Mouse (Mus musculus) liver, embryonic 11.5 days (tissue): ENCODE measurements around the gene Lypd6b. TPM values are rescaled to one million over a fixed set of nuclear protein-coding genes. Genes with fewer than 3 reads are reported as not detected.

Experiments used
- ATAC-seq: fragments of 200-750 bp; cut with Nextera tagmentation; replicated peaks from 2 replicates; pipeline ENCODE4 v1.8.0; 2017; ENCODE audit warnings: moderate number of reproducible peaks, mild to moderate bottlenecking, moderate TSS enrichment, moderate library complexity; ENCODE audit not compliant: low FRiP score
- DNase-seq: peaks from one replicate; pipeline ENCODE4 v3.0.0-alpha.2; 2017; ENCODE audit warnings: low spot score
- H3K27ac ChIP-seq: fragments of 300-500 bp; sonication (generic); 2 replicates; pipeline ENCODE4 v1.5.1; 2014; ENCODE audit warnings: mild to moderate bottlenecking, low read depth, low read length, control low read depth
- H3K27me3 ChIP-seq: fragments of 300-500 bp; sonication (generic); replicated peaks from 2 replicates; pipeline ENCODE4 v1.6.1; 2014; ENCODE audit warnings: low read length, mixed read lengths; ENCODE audit not compliant: control insufficient read depth, insufficient read depth
- H3K36me3 ChIP-seq: fragments of 300-500 bp; sonication (generic); 2 replicates; pipeline ENCODE4 v1.6.1; 2014; ENCODE audit warnings: mild to moderate bottlenecking, low read length, moderate library complexity, mixed read lengths; ENCODE audit not compliant: control insufficient read depth, insufficient read depth
- H3K4me1 ChIP-seq: fragments of 300-500 bp; sonication (generic); replicated peaks from 2 replicates; pipeline ENCODE4 v1.6.1; 2014; ENCODE audit warnings: low read length, mixed read lengths; ENCODE audit not compliant: control insufficient read depth, insufficient read depth
- H3K4me2 ChIP-seq: fragments of 300-500 bp; sonication (generic); 2 replicates; pipeline ENCODE4 v1.6.1; 2014; ENCODE audit warnings: mild to moderate bottlenecking, control low read depth, moderate library complexity
- H3K4me3 ChIP-seq: fragments of 300-500 bp; sonication (generic); 2 replicates; pipeline ENCODE4 v1.5.1; 2014; ENCODE audit warnings: low read depth, low read length, control low read depth
- H3K9ac ChIP-seq: fragments of 300-500 bp; sonication (generic); 2 replicates; pipeline ENCODE4 v1.6.1; 2014; ENCODE audit warnings: low read depth, low read length, control low read depth
- H3K9me3 ChIP-seq: fragments of 300-500 bp; sonication (generic); 2 replicates; pipeline ENCODE4 v1.6.1; 2016; ENCODE audit warnings: low read length, inconsistent platforms, mixed read lengths; ENCODE audit not compliant: control insufficient read depth
- WGBS: fragments of 180-500 bp; shearing (Covaris S2); extraction: QIAGEN DNeasy Blood & Tissue Kit; methylation state at CpG from one replicate; pipeline ENCODE4 v1.1.7; 2014; 5-methylcytosine and 5-hydroxymethylcytosine counted together
- polyA plus RNA-seq: library from polyadenylated mRNA; unstranded; fragments of >200 nt; fragmentation: Nextera tagmentation; extraction: Ambion mirVana; gene quantifications from 2 replicates; pipeline ENCODE4 v1.2.1, GENCODE M21; 2014

Gene Lypd6b
- polyA plus RNA-seq, 1 experiment from 2014 or later = 0.47 TPM

GRCm38 (mm10) chr2:49776407-49776806 is 11.1 kb upstream of the Lypd6b start:
- H3K27me3 ChIP-seq = no peaks in the 10 kb centered on the region
- H3K27ac ChIP-seq = no peak overlapping the region
- no peak overlapping the region for H3K9ac ChIP-seq
- peaks cover 6% of the 10 kb centered on the region; the same call in 1 of the 2 replicates for H3K4me1 ChIP-seq
- H3K36me3 ChIP-seq = no peaks in the 10 kb centered on the region
- 82% methylated on average over 4 of the region's 4 CpGs for WGBS
- no peak overlapping the region for H3K4me2 ChIP-seq
- no peaks in the 10 kb centered on the region for H3K9me3 ChIP-seq
- DNase-seq (no peak), ATAC-seq (no peak)
- H3K4me3 ChIP-seq = no peak overlapping the region

GRCm38 (mm10) chr2:49788051-49788418 is 547 bp downstream of the Lypd6b start:
- Histone ChIP-seq H3K4me2 (peak overlapping the region; percentile 89), H3K27ac (no peak overlapping the region), H3K4me3 (peak overlapping the region; percentile 56), H3K36me3 (no peaks in the 10 kb centered on the region), H3K27me3 (peaks cover 46% of the 10 kb centered on the region), H3K9ac (no peak overlapping the region), H3K4me1 (peaks cover 5% of the 10 kb centered on the region; the same call in 1 of the 2 replicates), H3K9me3 (no peaks in the 10 kb centered on the region)
- whole genome bisulfite sequencing = 2% methylated on average over 14 of the region's 14 CpGs
- DNase-seq (peak; percentile 45), ATAC-seq (no peak)

- Histone ChIP-seq H3K36me3 (no peaks in the 10 kb centered on the region), H3K27ac (no peak overlapping the region), H3K9me3 (no peaks in the 10 kb centered on the region), H3K4me1 (peaks cover 5% of the 10 kb centered on the region; the same call in 1 of the 2 replicates), H3K4me2 (no peak overlapping the region), H3K4me3 (no peak overlapping the region), H3K27me3 (peaks cover 46% of the 10 kb centered on the region), H3K9ac (no peak overlapping the region)
- ATAC-seq (no peak), DNase-seq (no peak)
- 21% methylated on average over 3 of the region's 3 CpGs for WGBS
Measured at GRCm38 (mm10) chr2:49788643-49789042, 1.2 kb downstream of the Lypd6b start.

GRCm38 (mm10) chr2:49789078-49789477 is 1.6 kb downstream of the Lypd6b start:
- peaks cover 46% of the 10 kb centered on the region for H3K27me3 ChIP-seq
- 75% methylated on average over 6 of the region's 6 CpGs for WGBS
- ATAC-seq = no peak
- H3K9ac ChIP-seq = no peak overlapping the region
- peaks cover 5% of the 10 kb centered on the region; the same call in 1 of the 2 replicates for H3K4me1 ChIP-seq
- H3K4me2 ChIP-seq = no peak overlapping the region
- no peaks in the 10 kb centered on the region for H3K9me3 ChIP-seq
- H3K27ac ChIP-seq = no peak overlapping the region
- DNase-seq = no peak
- no peaks in the 10 kb centered on the region for H3K36me3 ChIP-seq
- H3K4me3 ChIP-seq = no peak overlapping the region

- H3K9ac ChIP-seq = no peak overlapping the region
- H3K4me1 ChIP-seq = peaks cover 5% of the 10 kb centered on the region; the same call in 1 of the 2 replicates
- no peak overlapping the region for H3K27ac ChIP-seq
- H3K4me3 ChIP-seq = no peak overlapping the region
- H3K27me3 ChIP-seq = peaks cover 46% of the 10 kb centered on the region
- no peaks in the 10 kb centered on the region for H3K36me3 ChIP-seq
- DNase-seq (no peak), ATAC-seq (no peak)
- 70% methylated on average over 5 of the region's 5 CpGs for WGBS
- H3K9me3 ChIP-seq = no peaks in the 10 kb centered on the region
- no peak overlapping the region for H3K4me2 ChIP-seq
Measured at GRCm38 (mm10) chr2:49789504-49789903, 2.0 kb downstream of the Lypd6b start.

GRCm38 (mm10) chr2:49797444-49798143 is 10.1 kb downstream of the Lypd6b start:
- DNase-seq (no peak), ATAC-seq (no peak)
- H3K4me2 ChIP-seq = no peak overlapping the region
- 52% methylated on average over 14 of the region's 14 CpGs for WGBS
- H3K27ac ChIP-seq = no peak overlapping the region
- no peak overlapping the region for H3K9ac ChIP-seq
- no peaks in the 10 kb centered on the region for H3K4me1 ChIP-seq
- no peak overlapping the region for H3K4me3 ChIP-seq
- no peaks in the 10 kb centered on the region for H3K9me3 ChIP-seq
- H3K27me3 ChIP-seq = no peaks in the 10 kb centered on the region
- H3K36me3 ChIP-seq = no peaks in the 10 kb centered on the region

GRCm38 (mm10) chr2:49804448-49804847 is 17.0 kb downstream of the Lypd6b start:
- ATAC-seq (no peak), DNase-seq (no peak)
- Histone ChIP-seq H3K27ac (no peak overlapping the region), H3K27me3 (no peaks in the 10 kb centered on the region), H3K9ac (no peak overlapping the region), H3K9me3 (no peaks in the 10 kb centered on the region), H3K4me1 (no peaks in the 10 kb centered on the region), H3K4me3 (no peak overlapping the region), H3K4me2 (no peak overlapping the region), H3K36me3 (no peaks in the 10 kb centered on the region)
- 72% methylated on average over 8 of the region's 8 CpGs for WGBS

- no peak overlapping the region for H3K4me3 ChIP-seq
- no peak for ATAC-seq
- no peaks in the 10 kb centered on the region for H3K27me3 ChIP-seq
- 83% methylated on average over 11 of the region's 11 CpGs for WGBS
- no peak overlapping the region for H3K27ac ChIP-seq
- no peak overlapping the region for H3K9ac ChIP-seq
- no peaks in the 10 kb centered on the region for H3K36me3 ChIP-seq
- H3K4me2 ChIP-seq = no peak overlapping the region
- no peak for DNase-seq
- no peaks in the 10 kb centered on the region for H3K9me3 ChIP-seq
- H3K4me1 ChIP-seq = no peaks in the 10 kb centered on the region
Measured at GRCm38 (mm10) chr2:49805736-49806371, 18.4 kb downstream of the Lypd6b start.

GRCm38 (mm10) chr2:49809496-49809895 is 22.0 kb downstream of the Lypd6b start:
- no peak overlapping the region for H3K27ac ChIP-seq
- no peaks in the 10 kb centered on the region for H3K9me3 ChIP-seq
- H3K9ac ChIP-seq = no peak overlapping the region
- 72% methylated on average over 6 of the region's 6 CpGs for WGBS
- H3K4me2 ChIP-seq = no peak overlapping the region
- H3K4me1 ChIP-seq = peaks cover 2% of the 10 kb centered on the region; the same call in 1 of the 2 replicates
- no peak overlapping the region for H3K4me3 ChIP-seq
- H3K27me3 ChIP-seq = no peaks in the 10 kb centered on the region
- ATAC-seq = no peak
- no peak for DNase-seq
- no peaks in the 10 kb centered on the region for H3K36me3 ChIP-seq
